ENCODE assay signal across 22 mouse cellular contexts in genomic region chr5:36679918-36680598, GRCm38 (mm10). TPM values are rescaled to one million over a fixed set of nuclear protein-coding genes. Genes with fewer than 3 reads are reported as not detected.
DNase-seq lines count a peak whose midpoint lies in the region; ATAC-seq and TF ChIP-seq lines count a peak whose summit lies in the region.
"Had no signal": no experiment of that assay in that cellular context is flagged by ENCODE, and none has a peak within 500 bp of the region (broad histone marks: within the 10 kb centered on the region; RNA-seq: fewer than 3 reads in every experiment).

No protein-coding gene starts in this region.

- peak overlapping the region; percentile 44 for H3K27ac ChIP-seq in gastrocnemius, adult 2 months
- H3K27ac ChIP-seq: embryonic facial prominence, embryonic 12.5 days; forebrain, embryonic 13.5 days; hindbrain, embryonic 13.5 days; intestine, embryonic 15.5 days; limb, embryonic 15.5 days; neural tube, embryonic 13.5 days; stomach, embryonic 15.5 days had no signal

- intact Hi-C loops in gastrocnemius, adult 2 months (cut with DNase I), result no loop called here

- ATAC-seq in CD4-positive, CD25-positive, alpha-beta regulatory T cell, adult 4 months, result peak; percentile 83
- peak; percentile 83 for ATAC-seq in inflammation-experienced regulatory T-cells, adult 6 months
- ATAC-seq: forebrain, embryonic 13.5 days; intestine, embryonic 15.5 days; liver, postnatal 0 days had no signal

- WGBS in lung, adult 2 months, result 73% methylated on average over 4 of the region's 4 CpGs

- H3K4me1 ChIP-seq in lung, adult 2 months (ENCODE audit: control insufficient read depth, insufficient read depth, low read length), result peaks cover 10% of the 10 kb centered on the region; the same call in 1 of the 2 replicates
- H3K4me1 ChIP-seq: hindbrain, embryonic 13.5 days had no signal

- no peak for DNase-seq in gastrocnemius, adult 2 months
- DNase-seq in gastrocnemius, postnatal 10 days, result no peak
- peak; percentile 12 for DNase-seq in lung, postnatal 10 days
- no peak for DNase-seq in lung, adult 2 months
- DNase-seq in testis, postnatal 10 days (ENCODE audit: low spot score), result no peak
- DNase-seq: adrenal gland, adult 8-10 months; cerebellum, adult 9-11 months; heart, postnatal 14 days; liver, postnatal 0 days; lung, postnatal 4 days; right cerebral cortex, postnatal 14 days had no signal

- no peak for TF ChIP-seq POLR2A in lung, adult 2 months (IDR thresholded peaks at IDR 0.05; ENCODE audit: borderline replicate concordance, extremely low read depth, low read depth, low read length)

- no peak overlapping the region for H3K4me3 ChIP-seq in gastrocnemius, adult 2 months
- H3K4me3 ChIP-seq in lung, adult 2 months (replicated peaks; ENCODE audit: extremely low read depth, low read depth, low read length), result no peak overlapping the region
- H3K4me3 ChIP-seq: embryonic facial prominence, embryonic 12.5 days; erythroblast, embryonic 14.5 days; forebrain, embryonic 13.5 days; heart, embryonic 12.5 days; hindbrain, embryonic 13.5 days; intestine, embryonic 15.5 days; limb, embryonic 15.5 days; neural tube, embryonic 13.5 days; stomach, embryonic 15.5 days had no signal

- no peak for TF ChIP-seq CTCF in gastrocnemius, adult 2 months (IDR thresholded peaks at IDR 0.05)
- TF ChIP-seq CTCF in lung, adult 2 months (IDR thresholded peaks at IDR 0.05; ENCODE audit: insufficient read depth, low read length), result no peak

RNA-seq across cellular contexts. Expression of gene D5Ertd579e, which starts 15.8 kb away (rescaled TPM):
- total RNA-seq in gastrocnemius, adult 2 months (2021), result 10 to 100 TPM; 86.4 to 98.1 TPM
- 10 to 100 TPM; 51.2 to 67.3 TPM for total RNA-seq in gastrocnemius, postnatal 10 days (2021)
- polyA plus RNA-seq in lung, adult 2 months (2012; rRNA removed), result 14.4 and 23.3 TPM in 2 replicates
- 10 to 100 TPM; 32.6 to 34.7 TPM for polyA plus RNA-seq in CD4-positive, CD25-positive, alpha-beta regulatory T cell, adult 4 months (2017; shearing (Covaris generic))
- polyA plus RNA-seq in inflammation-experienced regulatory T-cells, adult 6 months (2017; shearing (Covaris generic)), result 10 to 100 TPM; 18.2 to 32.6 (median 28.6) TPM
